Mouse (Mus musculus) thymus, postnatal 4 days (tissue): Measurements from ENCODE around the gene Armcx5.
"Not testable (repeated sequence)": the region's sequence is repeated elsewhere in the genome, so short reads cannot be mapped to it uniquely, and the experiment has no call there.

ENCODE experiments used
- DNase-seq: peaks from one replicate; pipeline ENCODE4 v3.0.0; 2021

The Armcx5 gene

DNA sequence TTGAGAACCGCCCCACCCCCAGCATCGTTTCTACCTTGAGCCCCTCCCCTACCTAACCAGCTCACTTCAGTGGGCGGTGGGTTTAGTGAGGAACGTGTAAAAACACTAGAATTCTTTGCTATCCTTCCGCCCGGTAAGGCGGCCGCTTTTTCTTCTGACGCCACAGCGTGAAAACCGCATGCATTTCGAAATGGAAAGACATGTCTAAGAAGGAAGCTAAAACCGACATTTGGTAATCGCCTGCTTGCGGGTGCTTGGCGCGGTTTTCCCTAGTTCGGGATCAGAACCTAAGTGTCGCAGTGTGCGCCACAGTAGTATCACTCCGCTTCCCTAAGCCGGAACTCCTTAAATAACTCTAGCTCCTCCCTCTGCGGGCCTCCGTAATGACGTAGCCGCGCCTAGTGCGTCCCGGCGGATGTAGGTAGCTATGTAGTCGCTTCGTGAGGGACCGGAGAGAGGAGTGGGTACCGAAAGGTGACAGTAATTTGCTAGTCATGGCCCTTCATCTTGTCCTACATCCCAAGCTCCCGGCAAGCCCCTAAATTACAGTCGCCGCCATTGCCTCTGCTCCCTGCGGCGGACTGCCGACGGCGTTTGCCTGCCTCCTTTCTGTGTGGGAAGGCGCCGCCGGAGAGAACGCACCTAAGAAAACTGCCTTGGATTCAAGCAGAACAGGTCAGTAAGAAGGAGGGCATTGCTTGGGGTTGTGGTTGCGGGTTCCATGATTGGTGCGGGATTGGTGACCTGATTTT, at the start of gene Armcx5, which contains the start of gene Gprasp1:
Gene Armcx5, plus strand, starts transcription at position 430 of the 752 bp plus-strand sequence.
Gene Gprasp1, plus strand, starts transcription at position 430 of the 752 bp plus-strand sequence.
- DNase-seq, result peak; percentile 86

DNA sequence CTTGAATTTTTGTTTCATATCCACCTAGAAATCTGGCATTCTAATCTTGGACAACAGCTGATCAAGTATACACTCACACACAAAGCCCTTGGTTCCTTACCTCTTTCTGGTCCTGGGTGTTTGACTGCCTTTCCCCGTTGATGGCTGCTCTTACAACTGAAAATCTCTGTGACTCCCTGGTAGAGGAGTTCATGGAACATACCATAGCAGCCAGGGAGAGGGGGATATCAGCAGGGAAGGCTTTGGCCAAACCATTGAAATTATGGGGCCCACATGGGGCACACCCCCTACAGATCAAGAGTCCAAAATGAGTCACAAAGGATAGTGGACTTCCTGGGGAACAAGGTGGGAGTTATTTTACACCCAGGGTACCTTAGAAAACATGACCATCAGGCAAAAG, 48.9 kb upstream of the Armcx5 start, which contains the start of gene Tcp11x2:
Gene Tcp11x2, minus strand, starts transcription at position 158 of the 400 bp plus-strand sequence.
- DNase-seq, result no peak

DNA sequence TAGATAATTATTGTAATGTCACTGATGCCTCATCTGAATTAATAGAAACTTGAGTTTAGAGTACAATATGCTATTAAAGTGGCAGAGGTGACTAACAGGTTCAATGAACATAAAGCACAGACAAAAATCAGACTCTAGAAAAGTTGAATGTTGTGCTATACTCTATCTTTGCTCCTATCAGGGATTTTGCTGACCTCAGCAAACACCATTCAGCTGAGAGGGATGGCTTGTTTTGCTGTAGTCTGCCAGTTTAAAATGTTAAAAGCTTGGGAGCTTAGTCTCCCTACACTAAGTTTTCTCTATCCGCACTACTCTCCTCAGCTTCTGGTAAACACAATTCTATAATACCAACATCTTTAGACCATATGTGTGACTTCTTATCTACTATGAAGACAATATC, 39.4 kb upstream of the Armcx5 start:
- DNase-seq, result no peak

DNA sequence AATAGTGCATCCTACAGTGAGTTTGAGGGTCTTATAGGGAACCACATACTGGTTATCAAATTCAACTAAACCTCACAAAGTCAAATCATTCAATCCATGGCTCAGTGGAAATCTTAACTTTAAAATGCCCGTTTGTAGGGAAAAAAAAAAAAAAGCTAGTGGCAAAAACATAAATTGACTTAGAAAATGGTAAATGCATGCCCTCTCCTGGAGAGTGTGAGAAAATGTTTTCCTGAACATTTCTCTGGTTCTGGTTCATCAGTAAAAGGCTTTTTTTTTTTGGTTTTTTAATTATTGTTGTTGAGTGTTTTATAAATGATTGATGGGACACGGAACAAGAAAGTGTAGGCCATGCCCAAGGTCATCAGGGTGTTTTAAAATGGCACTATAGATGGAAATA, 38.2 kb upstream of the Armcx5 start:
- DNase-seq, result no peak

DNA sequence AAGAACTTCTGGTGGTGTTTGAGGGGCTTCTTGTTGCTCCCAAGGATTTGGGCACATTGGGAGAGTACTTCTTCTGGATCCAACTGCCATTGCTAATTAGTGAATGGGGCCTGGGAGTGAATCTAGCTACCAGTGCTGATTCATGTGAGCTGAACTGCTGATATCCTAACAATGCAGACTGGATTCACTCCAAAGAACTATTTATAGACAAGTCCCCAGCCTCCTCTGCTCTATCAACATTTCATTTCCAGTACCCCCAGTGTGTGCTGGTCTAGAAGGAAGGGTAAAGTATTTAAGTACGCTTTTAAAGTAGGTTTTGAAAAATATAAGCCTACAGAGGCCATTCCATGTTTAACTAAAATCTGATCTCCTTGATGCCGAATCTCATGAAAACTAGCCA, 29.7 kb upstream of the Armcx5 start:
- DNase-seq, result no peak

DNA sequence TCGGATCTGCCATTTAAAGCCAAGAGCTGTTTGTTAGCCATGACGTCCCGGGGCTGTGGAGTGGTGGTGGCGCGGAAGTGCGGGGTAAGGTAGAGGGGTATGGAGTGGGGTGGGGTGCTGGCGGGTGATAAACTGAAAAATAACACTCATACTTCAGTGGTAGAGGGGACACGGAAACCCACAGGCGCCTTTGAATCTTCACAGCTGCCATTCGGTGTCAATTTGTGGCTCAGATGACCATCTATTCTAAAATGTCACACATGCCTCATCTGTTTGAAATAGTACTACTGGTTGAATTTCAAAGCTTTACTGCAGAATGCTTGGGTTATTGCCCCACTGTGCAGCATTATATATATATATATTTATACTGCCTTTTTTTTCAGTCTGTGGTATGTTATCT, 17.4 kb upstream of the Armcx5 start, which contains the start of gene Tmsb15a:
Gene Tmsb15a, minus strand, starts transcription at position 101 of the 400 bp plus-strand sequence.
- DNase-seq, result no peak

DNA sequence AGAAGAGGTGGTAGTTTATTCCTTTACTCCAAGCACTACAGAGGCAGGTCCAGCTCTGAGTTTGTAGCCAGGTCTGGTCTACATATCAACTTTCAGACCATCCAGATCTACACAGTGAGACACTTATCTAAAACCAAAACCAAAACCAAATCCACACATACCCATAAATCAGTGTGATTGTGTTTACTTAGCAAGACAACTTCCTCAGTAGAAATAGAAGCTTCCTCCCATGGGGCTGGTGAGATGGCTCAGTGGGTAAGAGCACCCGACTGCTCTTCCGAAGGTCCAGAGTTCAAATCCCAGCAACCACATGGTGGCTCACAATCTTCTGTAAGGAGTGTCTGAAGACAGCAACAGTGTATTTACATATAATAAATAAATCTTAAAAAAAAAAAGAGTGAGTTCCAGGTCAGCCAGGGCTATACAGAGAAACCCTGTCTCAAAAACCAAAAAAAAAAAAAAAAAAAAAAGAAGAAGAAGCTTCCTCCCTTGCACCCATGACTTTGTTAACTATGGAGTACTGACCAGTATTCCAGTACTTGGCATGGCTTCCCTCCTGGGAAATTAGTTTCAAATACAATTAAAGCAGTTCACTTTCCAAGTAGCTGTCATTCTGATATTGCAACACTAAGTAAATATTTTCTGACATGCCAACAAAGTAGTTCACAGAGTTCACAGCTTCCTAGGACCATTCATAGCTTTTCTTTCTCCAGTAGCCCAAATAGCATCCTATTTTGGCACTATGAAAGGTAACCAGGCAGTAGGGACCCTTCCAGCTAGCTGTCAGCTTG, 3.6 kb upstream of the Armcx5 start:
- DNase-seq, result no peak

DNA sequence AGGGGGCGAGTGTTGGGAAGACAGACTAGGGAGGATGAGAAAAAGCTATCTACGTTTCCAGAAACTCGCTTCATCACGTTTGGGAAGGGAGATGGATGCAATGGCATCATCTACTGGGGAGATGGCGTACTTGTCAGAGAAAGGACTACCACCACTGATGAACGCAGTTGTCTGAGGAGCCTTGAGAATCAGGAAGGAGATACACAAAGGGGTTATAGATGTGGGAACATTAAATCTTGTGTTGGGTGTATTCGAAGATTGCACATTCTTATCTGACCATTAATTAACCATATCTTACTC, 473 bp downstream of the Armcx5 start:
- no peak for DNase-seq

DNA sequence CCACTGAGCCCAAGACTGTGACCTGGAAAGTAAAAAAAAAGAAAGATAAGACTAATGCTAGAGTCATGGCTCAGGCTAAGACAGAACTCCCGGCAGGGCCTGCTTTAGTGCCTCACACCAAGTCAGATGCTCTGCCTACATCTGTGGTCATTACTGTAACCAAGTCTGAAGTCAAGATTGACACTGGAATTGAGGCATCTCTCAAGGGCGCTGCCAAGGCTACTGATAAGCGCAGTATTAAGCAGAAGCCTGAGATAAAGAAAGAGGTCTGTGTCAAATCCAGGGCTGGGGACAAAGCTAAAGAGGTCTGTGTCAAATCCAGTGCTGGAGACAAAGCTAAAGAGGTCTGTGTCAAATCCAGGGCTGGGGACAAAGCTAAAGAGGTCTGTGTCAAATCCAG, 2.8 kb downstream of the Armcx5 start:
- not testable (repeated sequence) for DNase-seq

DNA sequence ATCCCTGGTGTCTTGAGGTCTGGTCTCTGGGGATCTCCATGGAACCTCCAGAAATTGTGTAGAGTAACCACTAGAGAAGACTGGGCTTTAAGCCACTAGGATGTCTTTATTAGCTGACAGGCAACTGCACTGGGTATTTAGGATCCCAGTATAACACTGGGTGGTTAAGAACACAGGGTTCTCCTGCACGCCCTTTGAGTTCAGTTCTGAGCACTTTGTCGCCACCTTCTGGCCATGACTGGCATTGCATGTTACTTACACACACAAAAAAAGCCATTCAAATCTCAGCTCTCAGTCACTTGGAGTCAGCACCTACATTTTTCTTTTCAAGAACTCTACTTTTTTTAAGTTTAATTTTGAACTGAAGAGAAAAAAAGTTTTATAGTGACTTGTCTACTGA, 10.3 kb downstream of the Armcx5 start:
- peak; percentile 79 for DNase-seq

DNA sequence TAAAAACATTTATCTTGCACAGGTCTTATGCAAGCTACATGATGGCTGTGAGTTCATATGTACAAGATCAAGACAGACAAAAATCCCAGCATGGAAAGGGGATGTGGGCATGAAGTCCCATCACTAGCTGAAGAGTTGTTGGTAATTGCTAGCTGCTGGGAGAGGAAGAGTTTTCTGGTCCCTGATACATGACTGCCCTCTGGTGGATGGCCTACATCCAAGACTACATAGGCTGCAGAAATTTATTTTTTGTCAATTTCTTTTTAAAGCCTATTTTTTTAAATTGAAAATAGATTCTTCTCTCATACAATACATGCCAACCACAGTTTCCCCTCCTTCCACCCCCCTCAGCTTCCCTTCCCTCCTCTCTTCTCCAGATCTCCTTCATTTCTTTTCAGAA, 19.2 kb downstream of the Armcx5 start:
- peak; percentile 30 for DNase-seq

DNA sequence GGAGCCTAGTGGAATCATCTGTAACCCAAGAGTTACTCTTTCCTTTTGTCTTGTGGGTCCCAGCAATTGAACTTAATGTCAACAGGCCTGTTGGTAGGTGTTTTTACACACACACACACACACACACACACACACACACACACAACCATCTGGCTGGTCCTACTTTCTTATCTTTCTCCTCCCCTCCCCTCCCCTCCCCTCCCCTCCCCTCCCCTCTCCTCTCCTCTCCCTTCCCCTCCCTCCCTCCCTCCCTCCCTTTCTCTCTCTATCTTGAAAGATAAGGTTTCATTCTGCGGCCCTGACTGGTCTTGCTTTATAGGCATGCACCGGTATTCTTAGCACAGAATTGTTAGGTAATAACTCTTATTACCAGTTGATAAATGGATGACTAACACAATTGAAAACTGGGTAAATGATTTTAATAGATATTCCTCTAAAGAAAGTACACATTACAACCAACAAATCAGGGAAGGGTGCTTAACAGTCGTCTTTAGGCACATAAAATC, 25.6 kb downstream of the Armcx5 start:
- DNase-seq, result no peak

DNA sequence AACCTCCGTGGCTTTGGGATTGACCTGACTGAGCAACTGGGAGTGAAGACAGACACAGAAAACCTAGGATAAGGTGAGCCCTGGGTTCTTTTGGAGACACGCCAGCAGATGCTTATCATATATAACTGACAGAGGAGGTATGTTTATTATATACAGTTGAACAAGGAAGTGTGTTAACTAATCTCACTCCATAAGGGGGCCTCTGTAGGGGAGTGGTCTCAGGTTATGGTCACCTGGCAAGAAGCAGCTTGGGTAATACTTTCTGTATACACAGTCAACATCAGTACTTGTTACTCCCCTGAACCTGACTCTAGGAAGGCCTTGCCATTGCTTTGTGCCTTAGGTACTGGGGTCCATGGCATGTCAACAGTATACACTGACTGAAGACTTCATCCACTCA, 26.0 kb downstream of the Armcx5 start:
- no peak for DNase-seq

DNA sequence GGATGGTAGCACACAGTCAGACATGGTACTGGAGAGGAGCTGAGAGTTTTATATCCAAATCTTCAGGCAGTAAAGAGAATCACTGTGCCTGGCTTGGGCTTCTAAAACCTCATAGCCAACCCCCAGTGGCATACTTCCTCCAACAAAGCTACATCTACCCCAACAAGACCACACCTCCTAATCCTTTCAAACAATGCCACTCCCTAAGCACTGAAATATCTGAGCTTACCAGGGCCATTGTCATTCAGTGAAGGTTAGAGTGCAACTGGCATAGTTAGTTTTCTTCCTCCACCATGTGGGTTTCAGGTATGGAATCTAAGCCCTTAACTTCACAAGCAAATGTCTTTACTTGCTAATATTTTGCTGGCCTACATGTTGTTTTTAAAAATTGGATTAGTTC, 49.0 kb downstream of the Armcx5 start:
- DNase-seq, result no peak

DNA sequence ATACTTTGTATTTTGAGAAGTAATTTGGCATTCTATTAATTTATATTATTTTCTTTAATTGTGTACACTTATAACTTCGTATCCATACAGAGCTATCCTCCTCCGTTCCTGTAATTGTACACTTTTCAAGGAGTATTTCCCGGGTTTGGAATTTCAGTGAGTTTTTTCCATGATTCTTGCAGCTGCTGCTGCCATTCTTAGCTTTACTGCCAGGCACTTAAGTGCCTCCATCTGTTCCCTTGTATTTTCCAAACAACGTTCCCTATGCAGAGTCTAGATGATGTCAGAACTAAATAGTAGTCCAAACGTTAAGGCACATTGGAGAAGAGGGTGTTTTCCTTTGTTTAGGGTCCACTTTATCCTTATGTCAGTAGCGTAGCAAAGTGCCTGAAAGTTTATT, 49.8 kb downstream of the Armcx5 start:
- DNase-seq, result no peak

DNA sequence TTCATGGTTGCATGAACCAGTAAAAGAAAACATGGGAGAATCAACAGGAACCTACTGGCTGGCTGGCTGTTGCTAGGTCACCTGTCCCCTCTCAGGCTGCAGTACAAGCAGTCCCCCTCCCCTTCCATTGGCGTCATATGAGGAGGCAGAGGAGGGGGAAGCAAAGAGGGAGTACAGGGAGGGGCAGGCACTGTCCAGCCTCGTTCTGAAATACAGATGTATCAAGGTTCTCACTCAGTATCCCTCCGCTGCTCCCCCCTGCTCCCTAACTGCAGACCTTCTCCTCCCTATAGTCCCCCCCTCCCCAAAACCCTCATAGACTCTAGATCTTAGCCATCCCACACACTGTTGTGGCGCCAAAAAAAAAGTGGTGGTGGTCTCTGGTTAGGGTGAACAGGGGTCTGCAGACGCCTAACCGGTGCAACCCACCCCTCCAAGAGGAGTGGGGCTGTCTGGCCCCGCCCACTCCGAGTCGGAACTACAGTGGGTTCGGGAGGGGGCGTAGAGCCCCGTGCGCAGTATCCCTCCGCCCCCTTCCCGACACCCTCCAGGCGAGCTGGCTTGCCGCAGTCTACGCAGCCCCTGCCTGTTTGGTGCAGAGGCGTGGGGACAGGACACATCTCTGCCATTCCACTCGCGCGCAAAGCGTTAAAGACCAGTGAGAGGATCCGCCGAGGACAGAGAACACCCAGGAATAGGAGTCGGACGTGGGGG, 53.2 kb downstream of the Armcx5 start:
- peak; percentile 78 for DNase-seq

DNA sequence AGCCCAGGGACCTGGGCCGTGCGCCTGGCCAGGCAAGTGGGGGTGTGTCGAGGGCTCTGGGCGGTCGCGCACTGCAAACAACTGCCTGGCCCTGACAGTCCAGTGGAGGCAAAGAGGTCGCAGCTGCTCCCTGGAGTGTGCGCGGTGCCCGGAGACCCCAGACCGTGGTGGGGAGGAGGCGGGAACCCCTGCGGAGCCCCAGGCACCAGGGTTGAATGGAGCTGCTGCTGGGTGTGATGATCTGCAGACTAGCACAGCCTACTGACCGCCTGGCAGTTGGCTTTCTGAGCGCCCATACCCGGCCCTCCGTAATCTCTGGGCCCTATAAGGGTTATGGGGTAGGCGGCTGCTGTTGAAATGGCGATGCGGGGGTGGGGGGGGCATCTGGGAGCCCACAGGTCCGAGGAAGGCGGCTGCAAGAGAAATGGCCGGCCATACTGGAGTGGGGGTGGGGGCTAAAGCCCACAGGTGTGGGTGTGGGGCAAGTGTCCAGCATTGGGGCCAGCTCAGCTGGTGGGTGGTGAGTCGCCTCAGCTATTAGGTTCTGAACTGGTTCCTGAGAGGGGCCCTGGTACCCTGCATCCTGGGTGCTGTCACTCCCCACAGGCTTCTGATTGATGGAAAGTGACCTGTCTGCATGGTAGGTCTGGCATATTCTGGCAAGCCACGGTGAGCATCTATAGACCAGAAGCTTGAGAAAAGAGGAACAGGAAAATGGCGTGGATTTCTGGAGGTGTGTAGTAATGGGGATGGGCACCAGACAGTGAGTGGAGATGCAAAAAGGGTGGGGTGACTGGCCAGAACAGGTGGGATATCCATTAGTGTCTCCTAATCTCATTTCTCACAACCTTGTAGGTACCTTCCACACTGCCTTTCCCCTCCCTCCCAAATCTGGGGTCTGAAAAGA, 54.0 kb downstream of the Armcx5 start:
- peak; percentile 30 for DNase-seq
